Mouse (Mus musculus) ES-Bruce4 (cell line): ENCODE measurements around the gene Gje1.

Experiments used
- CTCF ChIP-seq: IDR thresholded peaks from one replicate; pipeline ENCODE4 v1.8.1; 2011; ENCODE audit warnings: low read depth, low read length
- EP300 ChIP-seq: IDR thresholded peaks from 2 replicates; pipeline ENCODE4 v1.6.1; 2011; ENCODE audit warnings: low read depth, low read length; ENCODE audit not compliant: insufficient read depth

DNA sequence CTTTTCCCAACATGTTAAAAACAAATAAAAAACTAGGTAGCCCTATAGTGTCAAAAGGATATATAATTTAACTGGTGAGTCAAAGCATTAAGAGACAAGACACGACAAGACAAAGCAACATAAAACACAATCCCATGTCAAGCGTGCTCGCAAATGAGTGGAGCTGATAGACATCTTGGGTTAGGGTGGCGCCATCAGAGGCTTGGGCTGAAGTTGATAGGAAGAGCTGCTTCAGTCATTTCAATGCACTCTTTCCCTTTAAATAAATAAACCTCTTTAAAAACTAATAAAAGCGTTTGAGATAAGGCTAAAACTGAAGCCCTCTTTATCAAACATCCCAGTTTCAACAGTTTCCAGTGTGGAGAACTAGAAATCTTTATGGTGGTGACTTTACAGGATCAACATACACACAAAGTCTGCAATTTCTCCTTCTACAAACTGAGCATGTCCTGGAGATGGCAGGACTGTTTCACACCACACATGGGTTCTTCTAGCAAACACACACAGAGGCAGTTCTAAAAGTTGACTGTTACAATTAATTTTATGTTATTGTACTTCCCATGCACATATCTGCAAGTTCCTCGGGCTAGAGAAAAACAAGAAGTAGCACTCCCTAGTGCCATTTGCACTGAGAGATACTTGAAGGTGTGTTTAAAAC lies 29.1 kb downstream of the Gje1 start:
- TF ChIP-seq CTCF (no peak), EP300 (no peak)
